Mouse (Mus musculus) stomach, postnatal 0 days (tissue): Measurements from ENCODE around the gene Atp2a1. TPM values are rescaled to one million over a fixed set of nuclear protein-coding genes. Genes with fewer than 3 reads are reported as not detected.

Experiments used
- ATAC-seq: fragments of 200-750 bp; cut with Nextera tagmentation; 2 replicates; pipeline ENCODE4 v1.8.0; 2017; ENCODE audit not compliant: low FRiP score, low TSS enrichment
- DNase-seq: peaks from one replicate; pipeline ENCODE4 v3.0.0-alpha.2; 2016; ENCODE audit warnings: low spot score
- H3K27ac ChIP-seq: fragments of 300-500 bp; sonication (generic); replicated peaks from 2 replicates; pipeline ENCODE4 v1.5.1; 2014; ENCODE audit warnings: mild to moderate bottlenecking, control low read depth
- H3K27me3 ChIP-seq: fragments of 300-500 bp; sonication (generic); 2 replicates; pipeline ENCODE4 v1.6.1; 2014; ENCODE audit warnings: low read length; ENCODE audit not compliant: control insufficient read depth, insufficient read depth
- H3K36me3 ChIP-seq: fragments of 300-500 bp; sonication (generic); 2 replicates; pipeline ENCODE4 v1.6.1; 2014; ENCODE audit warnings: low read length, mixed read lengths; ENCODE audit not compliant: control insufficient read depth, insufficient read depth
- H3K4me1 ChIP-seq: fragments of 300-500 bp; sonication (generic); replicated peaks from 2 replicates; pipeline ENCODE4 v1.6.1; 2014; ENCODE audit warnings: antibody characterized with exemption; ENCODE audit not compliant: control insufficient read depth, insufficient read depth
- H3K4me2 ChIP-seq: fragments of 300-500 bp; sonication (generic); replicated peaks from 2 replicates; pipeline ENCODE4 v1.6.1; 2014; ENCODE audit warnings: low read depth, mild to moderate bottlenecking, control low read depth, moderate library complexity
- H3K4me3 ChIP-seq: fragments of 300-500 bp; sonication (generic); 2 replicates; pipeline ENCODE4 v1.5.1; 2014; ENCODE audit warnings: low read depth, low read length, control low read depth
- H3K9ac ChIP-seq: fragments of 300-500 bp; sonication (generic); 2 replicates; pipeline ENCODE4 v1.6.1; 2014; ENCODE audit warnings: mild to moderate bottlenecking, low read length, control low read depth, mixed read lengths
- H3K9me3 ChIP-seq: fragments of 300-500 bp; sonication (generic); 2 replicates; pipeline ENCODE4 v1.6.1; 2016; ENCODE audit warnings: low read length; ENCODE audit not compliant: control insufficient read depth
- CTCF ChIP-seq: IDR thresholded peaks from 2 replicates; pipeline ENCODE4 v1.5.1; 2016; ENCODE audit warnings: antibody characterized with exemption, low read depth, mild to moderate bottlenecking, moderate library complexity
- EP300 ChIP-seq: optimal IDR thresholded peaks from 2 replicates; pipeline ENCODE3; 2016; ENCODE audit warnings: antibody characterized with exemption
- WGBS: fragments of 180-500 bp; shearing (Covaris S2); extraction: QIAGEN DNeasy Blood & Tissue Kit; methylation state at CpG from one replicate; pipeline ENCODE4 v1.1.7; 2014; 5-methylcytosine and 5-hydroxymethylcytosine counted together
- polyA plus RNA-seq: library from polyadenylated mRNA; unstranded; fragments of >200 nt; fragmentation: Nextera tagmentation; extraction: Ambion mirVana; gene quantifications from 2 replicates; pipeline ENCODE4 v1.2.1, GENCODE M21; 2015

Atp2a1 gene
- polyA plus RNA-seq, 1 experiment from 2014 or later, result 0.59 TPM

GRCm38 (mm10) chr7:126397822-126398221, 65.1 kb downstream of the Atp2a1 start:
- no peaks in the 10 kb centered on the region for H3K4me1 ChIP-seq
- DNase-seq (no peak), ATAC-seq (no peak)
- no peaks in the 10 kb centered on the region for H3K27me3 ChIP-seq
- H3K4me3 ChIP-seq, result no peak overlapping the region
- TF ChIP-seq CTCF, result no peak
- no peak for TF ChIP-seq EP300
- H3K36me3 ChIP-seq, result no peaks in the 10 kb centered on the region
- H3K4me2 ChIP-seq, result no peak overlapping the region
- H3K27ac ChIP-seq, result no peak overlapping the region
- 94% methylated on average over 4 of the region's 4 CpGs for WGBS
- no peaks in the 10 kb centered on the region for H3K9me3 ChIP-seq
- no peak overlapping the region for H3K9ac ChIP-seq

GRCm38 (mm10) chr7:126397221-126397620, 65.7 kb downstream of the Atp2a1 start:
- Histone ChIP-seq H3K9ac (no peak overlapping the region), H3K4me2 (peak overlapping the region; percentile 9), H3K9me3 (no peaks in the 10 kb centered on the region), H3K27ac (no peak overlapping the region), H3K4me3 (no peak overlapping the region), H3K27me3 (no peaks in the 10 kb centered on the region), H3K36me3 (no peaks in the 10 kb centered on the region), H3K4me1 (no peaks in the 10 kb centered on the region)
- no peak for TF ChIP-seq CTCF
- no peak for TF ChIP-seq EP300
- 45% methylated on average over 6 of the region's 6 CpGs for WGBS
- DNase-seq, result no peak
- ATAC-seq, result no peak

GRCm38 (mm10) chr7:126396298-126397119, 66.4 kb downstream of the Atp2a1 start, which contains the start of gene Nfatc2ip:
Nfatc2ip (minus strand) TSS chr7:126396737.
- under 1% methylated on average over 59 of the region's 59 CpGs for WGBS
- no peaks in the 10 kb centered on the region for H3K9me3 ChIP-seq
- H3K36me3 ChIP-seq, result 0 out of 2 replicates have a peak, but pooled peaks cover 2% of the 10 kb centered on the region
- peak within 1 kb of the TSS; percentile 82 for H3K9ac ChIP-seq
- peak; percentile 94 for DNase-seq
- 0 out of 2 replicates have a peak within 1 kb of the TSS, but pooled peaks have one; percentile 56 for H3K27ac ChIP-seq
- no peaks in the 10 kb centered on the region for H3K27me3 ChIP-seq
- ATAC-seq, result peak; percentile 99
- peak within 1 kb of the TSS; percentile 97 for H3K4me2 ChIP-seq
- H3K4me3 ChIP-seq, result peak within 1 kb of the TSS; percentile 92
- TF ChIP-seq CTCF, result no peak
- TF ChIP-seq EP300, result peak; percentile 71
- no peaks in the 10 kb centered on the region for H3K4me1 ChIP-seq

Other genes with a start within 250 kb of the Atp2a1 start
- gene Sbk1, start 190.5 kb downstream of the Atp2a1 start, polyA plus RNA-seq, result 4.0 and 5.3 TPM in 2 replicates
- gene Lat, start 93.5 kb downstream of the Atp2a1 start, polyA plus RNA-seq, result 0.21 and 0.46 TPM in 2 replicates
- gene Spns1, start 85.7 kb downstream of the Atp2a1 start, polyA plus RNA-seq, result 24.4 and 26.9 TPM in 2 replicates
- 1.1 and 1.3 TPM in 2 replicates for gene Nfatc2ip, start 66.4 kb downstream of the Atp2a1 start, polyA plus RNA-seq
- 0.08 and 0.17 TPM in 2 replicates for gene Cd19, start 48.2 kb downstream of the Atp2a1 start, polyA plus RNA-seq
- 19.4 and 20.7 TPM in 2 replicates for gene Rabep2, start 34.3 kb downstream of the Atp2a1 start, polyA plus RNA-seq
- gene Sh2b1, start 12.3 kb upstream of the Atp2a1 start, polyA plus RNA-seq, result 20.0 and 24.0 TPM in 2 replicates
- gene Tufm, start 24.3 kb upstream of the Atp2a1 start, polyA plus RNA-seq, result 73.9 and 77.5 TPM in 2 replicates
- gene Atxn2l, start 40.3 kb upstream of the Atp2a1 start, polyA plus RNA-seq, result 16.9 and 19.6 TPM in 2 replicates
- 150 and 163 TPM in 2 replicates for gene Eif3c, start 103.3 kb upstream of the Atp2a1 start, polyA plus RNA-seq
- gene Apobr, start 121.8 kb upstream of the Atp2a1 start, polyA plus RNA-seq, result 0.46 and 0.56 TPM in 2 replicates
- 17.2 and 17.7 TPM in 2 replicates for gene Cln3, start 122.7 kb upstream of the Atp2a1 start, polyA plus RNA-seq
- gene Il27, start 131.8 kb upstream of the Atp2a1 start, polyA plus RNA-seq, result 0.10 and 0.13 TPM in 2 replicates
- 140 and 182 TPM in 2 replicates for gene Nupr1, start 167.8 kb upstream of the Atp2a1 start, polyA plus RNA-seq
- gene Sgf29, start 186.2 kb upstream of the Atp2a1 start, polyA plus RNA-seq, result 28.6 and 28.9 TPM in 2 replicates
- gene Sult1a1, start 213.3 kb upstream of the Atp2a1 start, polyA plus RNA-seq, result 10.9 and 12.4 TPM in 2 replicates
- 92.3 and 93.4 TPM in 2 replicates for gene Bola2, start 232.3 kb upstream of the Atp2a1 start, polyA plus RNA-seq
- 6.1 and 6.2 TPM in 2 replicates for gene Slx1b, start 232.7 kb upstream of the Atp2a1 start, polyA plus RNA-seq
- gene Coro1a, start 244.7 kb upstream of the Atp2a1 start, polyA plus RNA-seq, result 15.7 and 16.9 TPM in 2 replicates